Mouse (Mus musculus) midbrain, embryonic 14.5 days (tissue): ENCODE measurements around the gene Rasgrf1. TPM values are rescaled to one million over a fixed set of nuclear protein-coding genes. Genes with fewer than 3 reads are reported as not detected.

Experiments
- ATAC-seq: fragments of 200-750 bp; cut with Nextera tagmentation; 2 replicates; pipeline ENCODE4 v1.8.0; 2017; ENCODE audit warnings: moderate number of reproducible peaks, moderate library complexity; ENCODE audit not compliant: low FRiP score, low TSS enrichment
- DNase-seq: peaks from one replicate; pipeline ENCODE4 v3.0.0-alpha.2; 2015
- H3K27ac ChIP-seq: fragments of 300-500 bp; sonication (generic); replicated peaks from 2 replicates; pipeline ENCODE4 v1.5.1; 2014; ENCODE audit warnings: mild to moderate bottlenecking, low read depth, low read length, moderate library complexity
- H3K27me3 ChIP-seq: fragments of 300-500 bp; sonication (generic); 2 replicates; pipeline ENCODE4 v1.6.1; 2014; ENCODE audit warnings: low read length, control low read depth, mixed read lengths; ENCODE audit not compliant: control insufficient read depth, insufficient read depth
- H3K36me3 ChIP-seq: fragments of 300-500 bp; sonication (generic); 2 replicates; pipeline ENCODE4 v1.6.1; 2014; ENCODE audit warnings: low read length, control low read depth; ENCODE audit not compliant: control insufficient read depth, insufficient read depth
- H3K4me1 ChIP-seq: fragments of 300-500 bp; sonication (generic); 2 replicates; pipeline ENCODE4 v1.6.1; 2014; ENCODE audit warnings: mild to moderate bottlenecking, antibody characterized with exemption, low read length, control low read depth; ENCODE audit not compliant: control insufficient read depth, insufficient read depth
- H3K4me2 ChIP-seq: fragments of 300-500 bp; sonication (generic); 2 replicates; pipeline ENCODE4 v1.6.1; 2014; ENCODE audit warnings: mild to moderate bottlenecking, low read length, moderate library complexity
- H3K4me3 ChIP-seq: fragments of 300-500 bp; sonication (generic); replicated peaks from 2 replicates; pipeline ENCODE4 v1.5.1; 2014; ENCODE audit warnings: low read depth, low read length
- H3K9ac ChIP-seq: fragments of 300-500 bp; sonication (generic); replicated peaks from 2 replicates; pipeline ENCODE4 v1.6.1; 2014; ENCODE audit warnings: mild to moderate bottlenecking, low read length, moderate library complexity
- H3K9me3 ChIP-seq: fragments of 300-500 bp; sonication (generic); 2 replicates; pipeline ENCODE4 v1.6.1; 2016; ENCODE audit warnings: low read length, control low read depth, mixed read lengths; ENCODE audit not compliant: control insufficient read depth
- WGBS: fragments of 180-500 bp; shearing (Covaris S2); extraction: QIAGEN DNeasy Blood & Tissue Kit; methylation state at CpG from one replicate; pipeline ENCODE4 v1.1.7; 2014; 5-methylcytosine and 5-hydroxymethylcytosine counted together
- polyA plus RNA-seq: library from polyadenylated mRNA; unstranded; fragments of >200 nt; fragmentation: Nextera tagmentation; extraction: Ambion mirVana; gene quantifications from 2 replicates; pipeline ENCODE4 v1.2.1, GENCODE M21; 2014

The Rasgrf1 gene
- polyA plus RNA-seq = 3.5 and 4.5 TPM in 2 replicates

- H3K27me3 ChIP-seq = peaks cover 67% of the 10 kb centered on the region
- DNase-seq = peak; percentile 84
- peak within 1 kb of the TSS; percentile 42 for H3K9ac ChIP-seq
- H3K36me3 ChIP-seq = no peaks in the 10 kb centered on the region
- under 1% methylated on average over 62 of the region's 64 CpGs for WGBS
- H3K4me2 ChIP-seq = peak within 1 kb of the TSS; percentile 64
- H3K4me3 ChIP-seq = peak within 1 kb of the TSS; percentile 42
- no peak within 1 kb of the TSS for H3K27ac ChIP-seq
- peak; percentile 70 for ATAC-seq
- peaks cover 14% of the 10 kb centered on the region; the same call in 1 of the 2 replicates for H3K4me1 ChIP-seq
- no peaks in the 10 kb centered on the region for H3K9me3 ChIP-seq
Measured at GRCm38 (mm10) chr9:89909131-89910010, at the start of gene Rasgrf1. Gene Rasgrf1 (plus strand): TSS chr9:89909908.

- Histone ChIP-seq H3K27ac (no peak overlapping the region), H3K4me3 (no peak overlapping the region), H3K4me1 (0 out of 2 replicates have a peak, but pooled peaks cover 2% of the 10 kb centered on the region), H3K36me3 (no peaks in the 10 kb centered on the region), H3K9me3 (no peaks in the 10 kb centered on the region), H3K27me3 (no peaks in the 10 kb centered on the region), H3K4me2 (no peak overlapping the region), H3K9ac (no peak overlapping the region)
- no peak for DNase-seq
- no peak for ATAC-seq
- WGBS = 51% methylated on average over 11 of the region's 11 CpGs
Measured at GRCm38 (mm10) chr9:89860145-89860544, 49.6 kb upstream of the Rasgrf1 start.

GRCm38 (mm10) chr9:89860584-89860983 lies 49.1 kb upstream of the Rasgrf1 start:
- no peak for ATAC-seq
- H3K9ac ChIP-seq = no peak overlapping the region
- 0 out of 2 replicates have a peak, but pooled peaks cover 2% of the 10 kb centered on the region for H3K4me1 ChIP-seq
- no peak overlapping the region for H3K4me2 ChIP-seq
- no peak overlapping the region for H3K27ac ChIP-seq
- no peak overlapping the region for H3K4me3 ChIP-seq
- no peaks in the 10 kb centered on the region for H3K36me3 ChIP-seq
- 48% methylated on average over 6 of the region's 6 CpGs for WGBS
- DNase-seq = no peak
- no peaks in the 10 kb centered on the region for H3K27me3 ChIP-seq
- H3K9me3 ChIP-seq = no peaks in the 10 kb centered on the region

- no peak for ATAC-seq
- Histone ChIP-seq H3K27me3 (peaks cover 26% of the 10 kb centered on the region; the same call in 1 of the 2 replicates), H3K4me1 (no peaks in the 10 kb centered on the region), H3K9ac (no peak overlapping the region), H3K36me3 (no peaks in the 10 kb centered on the region), H3K4me3 (no peak overlapping the region), H3K27ac (no peak overlapping the region), H3K4me2 (no peak overlapping the region), H3K9me3 (no peaks in the 10 kb centered on the region)
- 20% methylated on average over 4 of the region's 4 CpGs for WGBS
- DNase-seq = no peak
Measured at GRCm38 (mm10) chr9:89867141-89867540, 42.6 kb upstream of the Rasgrf1 start.

- H3K4me1 ChIP-seq = no peaks in the 10 kb centered on the region
- peak overlapping the region; percentile 18; the same call in 1 of the 2 replicates for H3K4me3 ChIP-seq
- H3K36me3 ChIP-seq = no peaks in the 10 kb centered on the region
- H3K27ac ChIP-seq = no peak overlapping the region
- 4% methylated on average over 16 of the region's 16 CpGs for WGBS
- H3K4me2 ChIP-seq = peak overlapping the region; percentile 44
- peak; percentile 54; the same call in 1 of the 2 replicates for ATAC-seq
- DNase-seq = no peak
- no peaks in the 10 kb centered on the region for H3K9me3 ChIP-seq
- H3K27me3 ChIP-seq = peaks cover 26% of the 10 kb centered on the region; the same call in 1 of the 2 replicates
- H3K9ac ChIP-seq = 0 out of 2 replicates have a peak overlapping the region, but pooled peaks have one; percentile 14
Measured at GRCm38 (mm10) chr9:89868093-89868729, 41.5 kb upstream of the Rasgrf1 start.

GRCm38 (mm10) chr9:89869594-89869993 lies 40.1 kb upstream of the Rasgrf1 start:
- Histone ChIP-seq H3K27ac (no peak overlapping the region), H3K9ac (no peak overlapping the region), H3K4me1 (no peaks in the 10 kb centered on the region), H3K36me3 (no peaks in the 10 kb centered on the region), H3K4me2 (no peak overlapping the region), H3K27me3 (peaks cover 26% of the 10 kb centered on the region; the same call in 1 of the 2 replicates), H3K9me3 (no peaks in the 10 kb centered on the region), H3K4me3 (no peak overlapping the region)
- WGBS = 13% methylated on average over 2 of the region's 2 CpGs
- DNase-seq (no peak), ATAC-seq (no peak)

GRCm38 (mm10) chr9:89870531-89871150 lies 39.1 kb upstream of the Rasgrf1 start:
- H3K27ac ChIP-seq = no peak overlapping the region
- DNase-seq = no peak
- no peak overlapping the region for H3K4me2 ChIP-seq
- H3K9me3 ChIP-seq = no peaks in the 10 kb centered on the region
- ATAC-seq = no peak
- H3K4me1 ChIP-seq = no peaks in the 10 kb centered on the region
- H3K4me3 ChIP-seq = no peak overlapping the region
- 10% methylated on average over 8 of the region's 8 CpGs for WGBS
- no peaks in the 10 kb centered on the region for H3K36me3 ChIP-seq
- H3K9ac ChIP-seq = no peak overlapping the region
- H3K27me3 ChIP-seq = peaks cover 35% of the 10 kb centered on the region; the same call in 1 of the 2 replicates

GRCm38 (mm10) chr9:89872137-89872536 lies 37.6 kb upstream of the Rasgrf1 start:
- Histone ChIP-seq H3K4me2 (no peak overlapping the region), H3K36me3 (no peaks in the 10 kb centered on the region), H3K27ac (no peak overlapping the region), H3K9ac (no peak overlapping the region), H3K9me3 (no peaks in the 10 kb centered on the region), H3K4me3 (no peak overlapping the region), H3K27me3 (peaks cover 45% of the 10 kb centered on the region; the same call in 1 of the 2 replicates), H3K4me1 (no peaks in the 10 kb centered on the region)
- ATAC-seq (no peak), DNase-seq (no peak)
- WGBS = 70% methylated on average over 6 of the region's 6 CpGs
